Mouse (Mus musculus) spleen, embryonic (tissue): ENCODE results near the gene Gm45233.

ENCODE experiments used
- CTCF ChIA-PET: fragments of 350-600 bp; sonication (Branson Sonifier 250); formaldehyde crosslinking; loops from one replicate; lab custom pipeline; 2022; lab: Charles Lee

Gene Gm45233

GRCm38 (mm10) chr7:43447801-43448200 lies 3.9 kb downstream of the Gm45233 start:
- CTCF ChIA-PET: no interaction called here

DNA sequence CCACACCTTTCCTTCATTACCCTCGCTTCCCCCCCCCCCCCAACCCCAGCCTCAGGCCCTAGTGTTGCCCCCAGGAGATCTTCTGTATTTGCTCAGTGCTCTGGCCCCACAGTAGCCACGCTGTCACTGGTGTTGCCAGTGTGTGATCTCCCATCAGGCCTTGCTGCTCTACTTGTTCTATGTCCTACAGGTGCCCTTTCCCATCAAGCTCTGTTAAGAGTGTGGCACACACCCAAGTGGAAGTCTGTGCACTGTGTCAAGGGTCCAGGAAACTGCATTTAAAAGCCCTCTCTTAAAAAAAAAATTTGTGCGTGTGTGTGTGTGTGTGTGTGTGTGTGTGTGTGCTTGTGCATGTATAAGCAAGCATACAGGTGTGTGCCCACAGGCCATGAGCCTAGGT lies 4.3 kb downstream of the Gm45233 start:
- CTCF ChIA-PET: no interaction called here

DNA sequence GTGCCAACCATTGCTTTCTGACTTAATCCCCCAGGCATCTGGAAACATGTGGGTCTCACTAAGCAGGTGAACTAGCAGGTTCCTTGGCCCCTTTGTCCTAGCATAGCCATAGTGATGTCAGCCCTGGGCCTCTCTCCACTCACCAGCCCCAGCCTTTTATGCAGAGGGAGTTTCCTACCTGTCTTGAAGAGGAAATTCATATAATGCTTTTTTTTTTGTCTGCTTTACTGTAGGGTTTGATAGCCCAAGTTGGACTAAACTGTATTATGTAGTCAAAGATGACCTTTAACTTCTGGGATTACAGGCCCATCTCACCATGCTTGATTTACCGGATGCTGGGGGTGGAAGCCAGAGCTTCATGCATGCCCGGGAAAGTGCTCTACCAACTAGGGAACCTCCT lies 5.9 kb downstream of the Gm45233 start:
- CTCF ChIA-PET: no interaction called here

- CTCF ChIA-PET: no interaction called here
Observed at GRCm38 (mm10) chr7:43451726-43452125, 7.8 kb downstream of the Gm45233 start.

GRCm38 (mm10) chr7:43452609-43453008 lies 8.7 kb downstream of the Gm45233 start:
- CTCF ChIA-PET: interaction anchor here (0.6 kb wide), 1 partner anchor 170 kb away, joined by 4 read pairs; no protein-coding TSS in a partner anchor

- CTCF ChIA-PET: no interaction called here
Observed at GRCm38 (mm10) chr7:43453599-43454355, 9.8 kb downstream of the Gm45233 start.

DNA sequence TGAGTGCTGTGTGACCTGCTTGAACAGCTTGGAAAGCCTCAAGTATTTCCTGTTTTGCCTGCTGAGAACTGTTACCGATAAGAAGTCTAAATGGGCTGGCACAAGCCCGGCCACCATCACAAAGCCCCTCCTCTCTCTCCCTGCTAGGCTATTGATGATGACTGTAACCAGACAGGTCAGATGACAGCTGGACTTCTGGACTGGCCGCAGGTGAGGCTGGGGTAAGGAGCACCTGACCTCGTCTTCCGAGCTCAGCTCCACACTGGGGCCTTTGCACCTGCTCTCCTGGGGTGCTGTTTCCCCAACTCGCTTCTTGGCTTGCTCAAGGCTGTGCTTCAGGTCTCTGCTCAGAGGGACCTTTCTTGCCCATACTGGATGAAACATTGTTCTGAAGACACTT lies 10.4 kb downstream of the Gm45233 start:
- CTCF ChIA-PET: no interaction called here

DNA sequence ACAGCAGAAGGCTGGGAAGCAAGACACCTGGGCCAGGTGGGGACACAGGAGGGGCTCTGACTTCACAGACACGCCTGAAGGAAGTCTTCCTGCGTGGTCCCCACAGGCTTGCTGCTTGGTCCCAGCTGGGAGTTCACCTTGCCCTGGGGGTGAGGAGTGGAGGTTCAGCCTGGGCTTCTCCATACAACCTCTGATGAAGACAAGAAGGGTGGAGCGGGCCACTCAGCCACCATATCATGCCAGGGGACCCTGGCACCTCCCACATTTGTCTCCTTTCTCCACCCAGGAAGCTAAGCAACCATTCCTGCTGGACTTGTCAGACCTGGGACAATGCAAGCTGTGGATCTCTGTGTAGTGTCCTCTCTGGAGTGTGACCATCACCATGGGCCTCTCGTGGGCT lies 18.9 kb downstream of the Gm45233 start, which contains the start of gene Vsig10l:
Gene Vsig10l, plus strand, starts transcription at position 301 of the 400 bp plus-strand sequence.
- CTCF ChIA-PET: no interaction called here

DNA sequence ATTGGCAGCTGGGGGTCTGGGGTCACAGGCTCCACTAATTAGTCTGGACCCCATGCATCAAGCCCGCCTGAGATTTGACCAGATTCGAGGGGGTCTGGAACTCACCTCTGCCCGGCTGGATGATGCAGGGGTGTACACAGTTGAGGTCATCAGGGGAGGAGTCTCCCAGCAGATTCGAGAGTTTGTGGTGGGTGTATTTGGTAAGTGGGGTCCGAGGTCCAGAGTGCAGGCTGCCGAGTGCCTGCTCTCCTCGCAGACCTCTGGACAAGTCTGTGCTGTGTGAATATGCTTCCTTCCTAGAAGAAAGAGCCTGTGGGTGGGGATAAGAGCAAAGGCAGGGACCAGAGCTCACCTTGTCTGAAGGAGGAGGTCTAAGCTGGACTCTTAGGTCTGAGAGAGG lies 20.0 kb downstream of the Gm45233 start:
- CTCF ChIA-PET: no interaction called here

- CTCF ChIA-PET: interaction anchor here (0.7 kb wide), 3 partner anchors 88 to 116 kb away, joined by 3 read pairs; no protein-coding TSS in a partner anchor
Observed at GRCm38 (mm10) chr7:43464864-43465343, 21.0 kb downstream of the Gm45233 start.

- CTCF ChIA-PET: no interaction called here
Observed at GRCm38 (mm10) chr7:43465344-43466098, 21.6 kb downstream of the Gm45233 start.

DNA sequence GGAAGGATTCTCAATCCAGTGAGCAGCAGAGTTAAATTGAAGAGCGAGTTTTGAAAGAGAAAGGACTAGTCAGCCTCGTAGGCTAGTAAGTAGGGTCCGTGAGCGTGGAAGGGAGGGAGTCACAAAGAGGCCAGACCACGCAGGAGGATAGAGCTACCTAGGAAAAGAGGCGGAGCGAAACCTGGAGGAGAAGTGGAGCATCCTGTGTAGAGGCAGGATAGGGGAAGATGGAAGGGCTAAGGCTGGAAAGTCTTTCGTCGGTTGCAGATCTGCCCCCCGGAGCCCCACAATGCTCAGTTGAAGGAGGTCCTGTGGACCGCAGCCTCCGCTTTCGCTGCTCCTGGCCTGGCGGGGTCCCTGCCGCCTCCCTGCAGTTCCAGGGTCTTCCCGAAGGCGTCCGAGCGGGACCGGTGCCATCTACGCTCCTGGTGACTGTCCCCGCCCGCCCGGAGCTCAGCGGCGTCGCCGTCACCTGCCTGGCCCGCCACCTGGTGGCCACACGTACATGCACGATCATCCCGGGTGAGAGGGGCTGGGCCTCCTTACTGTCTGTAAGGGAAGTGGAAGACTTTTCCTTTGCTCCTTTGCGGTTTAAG lies 22.3 kb downstream of the Gm45233 start:
- CTCF ChIA-PET: interaction anchor here (0.5 kb wide), 1 partner anchor 113 kb away, joined by 4 read pairs; no protein-coding TSS in a partner anchor

DNA sequence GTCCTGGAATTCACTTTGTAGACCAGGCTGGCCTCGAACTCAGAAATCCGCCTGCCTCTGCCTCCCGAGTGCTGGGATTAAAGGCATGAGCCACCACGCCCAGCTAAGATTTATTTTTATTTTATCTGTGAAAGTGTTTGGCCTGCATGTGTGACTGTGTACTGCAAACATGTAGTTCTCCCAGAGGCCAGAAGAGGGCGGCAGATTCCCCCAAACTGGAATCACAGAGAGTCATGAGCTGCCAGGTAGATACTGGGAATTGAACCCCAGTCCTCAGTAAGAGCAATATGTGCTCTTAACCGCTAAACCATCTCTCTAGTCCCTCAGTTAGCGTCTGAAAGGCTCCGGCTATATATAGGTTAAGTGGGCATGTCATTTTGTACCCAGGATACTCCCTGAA lies 26.4 kb downstream of the Gm45233 start:
- CTCF ChIA-PET: interaction anchor here (1.1 to 1.5 kb wide), 2 partner anchors 8 to 115 kb away, joined by 3 read pairs; no protein-coding TSS in a partner anchor

DNA sequence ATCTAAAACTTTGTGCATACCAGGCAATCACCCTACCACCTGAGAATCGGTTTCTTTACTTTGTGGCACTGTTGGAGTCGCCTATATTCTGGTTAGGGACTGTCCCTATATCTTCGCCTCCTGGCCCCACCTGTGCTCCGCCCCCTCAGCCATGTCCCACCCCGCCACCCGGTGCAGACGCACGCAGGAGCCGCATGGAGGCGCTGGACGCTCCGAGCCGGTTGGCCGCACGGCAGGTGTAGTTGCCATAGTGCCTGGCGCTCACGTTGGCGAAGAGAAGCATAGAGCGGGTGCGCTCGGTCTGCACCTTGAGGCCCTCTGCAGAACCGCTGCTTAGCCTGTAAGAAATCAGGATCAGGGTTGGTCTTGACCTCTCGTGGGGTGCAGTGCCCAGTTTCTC lies 31.8 kb downstream of the Gm45233 start:
- CTCF ChIA-PET: no interaction called here

GRCm38 (mm10) chr7:43476376-43476775 lies 32.4 kb downstream of the Gm45233 start:
- CTCF ChIA-PET: no interaction called here

GRCm38 (mm10) chr7:43481191-43481590 lies 37.3 kb downstream of the Gm45233 start:
- CTCF ChIA-PET: interaction anchor here (0.6 kb wide), 1 partner anchor 141 kb away, joined by 3 read pairs; no protein-coding TSS in a partner anchor

DNA sequence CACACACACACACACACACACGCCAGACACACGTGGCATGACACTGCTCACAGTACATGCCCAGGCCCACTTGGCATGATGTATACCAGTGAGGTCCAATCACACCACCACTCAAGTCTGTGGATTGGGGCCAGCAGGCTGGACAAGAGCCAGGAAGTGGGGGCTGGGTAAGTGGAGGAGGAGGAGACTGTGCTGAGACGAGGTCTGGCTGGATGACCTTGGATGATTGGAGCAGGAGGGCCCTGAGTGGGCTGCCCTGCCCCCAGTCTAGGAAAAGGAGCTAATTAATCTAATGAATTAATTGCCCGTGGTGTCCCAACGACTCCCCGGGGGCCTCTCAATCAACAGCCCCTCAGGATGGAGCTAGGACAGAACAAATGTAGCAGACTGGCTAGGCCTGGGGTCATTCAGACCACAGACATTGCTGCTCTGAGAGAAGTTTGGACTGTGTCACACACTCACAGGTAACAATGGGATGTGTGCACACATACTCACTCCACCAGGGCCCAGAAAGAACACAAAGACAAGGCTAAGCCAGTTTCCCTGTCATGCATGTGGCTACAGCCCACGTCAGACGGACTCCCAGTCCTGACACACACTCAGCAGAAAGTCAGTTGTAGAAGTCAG lies 38.3 kb downstream of the Gm45233 start:
- CTCF ChIA-PET: interaction anchor here (0.6 kb wide), 2 partner anchors 114 to 140 kb away, joined by 3 read pairs; no protein-coding TSS in a partner anchor

- CTCF ChIA-PET: interaction anchor here (0.7 kb wide), 1 partner anchor 50 kb away, joined by 6 read pairs; no protein-coding TSS in a partner anchor
Observed at GRCm38 (mm10) chr7:43483236-43483635, 39.3 kb downstream of the Gm45233 start.

- CTCF ChIA-PET: no interaction called here
Observed at GRCm38 (mm10) chr7:43488646-43489045, 44.7 kb downstream of the Gm45233 start.

DNA sequence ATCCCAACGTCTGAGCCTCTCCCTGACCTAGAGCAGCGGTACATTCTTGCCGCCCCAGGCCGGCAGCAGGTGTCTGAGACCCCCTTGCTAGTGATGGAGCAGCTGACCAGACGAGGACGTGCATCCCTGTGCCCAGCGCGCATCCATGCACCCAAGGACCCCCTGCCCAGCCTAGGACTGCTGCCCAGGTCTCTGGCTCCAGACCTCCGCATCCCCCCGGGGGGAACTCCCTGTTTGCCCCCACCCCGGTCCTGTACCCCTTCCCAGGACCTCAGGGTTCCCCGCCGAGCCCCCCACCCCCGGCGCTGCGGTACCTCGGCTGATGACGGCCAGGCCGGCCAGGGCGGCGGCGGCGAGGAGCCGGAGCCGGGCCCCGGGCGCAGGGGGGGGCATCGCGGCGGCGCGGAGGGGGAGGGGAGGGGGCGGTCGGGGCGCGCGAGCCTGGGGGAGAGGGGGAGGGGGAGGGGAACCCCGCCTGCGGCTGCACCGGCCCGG lies 45.8 kb downstream of the Gm45233 start, which contains the start of gene Iglon5:
Gene Iglon5, minus strand, starts transcription at position 445 of the 495 bp plus-strand sequence.
- CTCF ChIA-PET: no interaction called here

- CTCF ChIA-PET: no interaction called here
Observed at GRCm38 (mm10) chr7:43490182-43490584, 46.3 kb downstream of the Gm45233 start.
